Mouse (Mus musculus): ENCODE results near the gene Hoxb9. TPM values are rescaled to one million over a fixed set of nuclear protein-coding genes. Genes with fewer than 3 reads are reported as not detected.

Hoxb9 gene
- polyA plus RNA-seq, 1 experiment from 2014 or later = 22.4 TPM

DNA sequence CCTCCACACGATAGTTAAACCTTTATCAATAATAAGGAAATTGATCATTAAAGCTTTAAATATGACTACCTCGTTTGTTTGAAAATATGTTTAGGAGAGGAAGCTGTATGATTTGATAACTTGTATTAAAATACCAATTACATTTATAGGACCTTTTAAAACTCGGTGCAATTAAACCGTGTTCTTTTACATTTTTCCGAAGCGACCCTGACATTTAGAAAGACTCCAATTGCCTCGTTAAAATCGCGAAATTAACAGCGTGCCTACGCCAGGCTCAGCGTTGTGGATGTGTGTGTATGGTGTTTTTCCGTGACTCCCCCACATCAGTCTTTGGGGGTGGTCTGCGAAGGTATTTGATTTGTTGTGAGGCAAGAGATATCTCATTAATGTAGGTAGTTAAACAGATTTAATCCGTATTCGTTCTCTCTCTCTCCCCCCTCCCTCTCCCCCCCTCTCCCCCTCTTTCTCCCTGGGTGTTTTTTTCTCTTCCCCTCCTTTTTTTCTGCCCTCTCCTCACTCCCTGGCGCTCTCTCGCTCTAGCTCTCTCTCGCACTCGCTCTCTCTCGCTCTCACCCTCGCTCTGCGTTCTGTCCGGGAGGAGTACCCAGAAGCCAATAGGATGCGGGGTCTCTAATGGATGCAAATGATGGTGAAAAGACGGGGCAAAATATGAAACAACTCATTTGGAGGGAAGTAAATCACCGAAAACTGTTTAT, 10.8 kb downstream of the Hoxb9 start, which contains the start of gene Hoxb8:
TSS of gene Hoxb8 (plus strand) at position 51 of the 716 bp plus-strand sequence.
- H3K9ac ChIP-seq = peak within 1 kb of the TSS; percentile 63; the same call in 1 of the 2 replicates
- peak within 1 kb of the TSS; percentile 46 for H3K4me2 ChIP-seq (replicated peaks)
- H3K27me3 ChIP-seq (ENCODE audit: control insufficient read depth, insufficient read depth, low read length) = peaks cover 89% of the 10 kb centered on the region
- peak within 1 kb of the TSS; percentile 39 for H3K4me3 ChIP-seq (replicated peaks; ENCODE audit: low read length)
- H3K9me3 ChIP-seq (ENCODE audit: control insufficient read depth, low read length) = no peaks in the 10 kb centered on the region
- H3K36me3 ChIP-seq (replicated peaks; ENCODE audit: control insufficient read depth, insufficient read depth) = no peaks in the 10 kb centered on the region
- ATAC-seq (ENCODE audit: low FRiP score) (no peak), DNase-seq (ENCODE audit: low spot score) (no peak)
- peak within 1 kb of the TSS; percentile 69 for H3K27ac ChIP-seq
- 1% methylated on average over 27 of the region's 27 CpGs for WGBS
- no peaks in the 10 kb centered on the region for H3K4me1 ChIP-seq (replicated peaks; ENCODE audit: control insufficient read depth, insufficient read depth, low read length)

DNA sequence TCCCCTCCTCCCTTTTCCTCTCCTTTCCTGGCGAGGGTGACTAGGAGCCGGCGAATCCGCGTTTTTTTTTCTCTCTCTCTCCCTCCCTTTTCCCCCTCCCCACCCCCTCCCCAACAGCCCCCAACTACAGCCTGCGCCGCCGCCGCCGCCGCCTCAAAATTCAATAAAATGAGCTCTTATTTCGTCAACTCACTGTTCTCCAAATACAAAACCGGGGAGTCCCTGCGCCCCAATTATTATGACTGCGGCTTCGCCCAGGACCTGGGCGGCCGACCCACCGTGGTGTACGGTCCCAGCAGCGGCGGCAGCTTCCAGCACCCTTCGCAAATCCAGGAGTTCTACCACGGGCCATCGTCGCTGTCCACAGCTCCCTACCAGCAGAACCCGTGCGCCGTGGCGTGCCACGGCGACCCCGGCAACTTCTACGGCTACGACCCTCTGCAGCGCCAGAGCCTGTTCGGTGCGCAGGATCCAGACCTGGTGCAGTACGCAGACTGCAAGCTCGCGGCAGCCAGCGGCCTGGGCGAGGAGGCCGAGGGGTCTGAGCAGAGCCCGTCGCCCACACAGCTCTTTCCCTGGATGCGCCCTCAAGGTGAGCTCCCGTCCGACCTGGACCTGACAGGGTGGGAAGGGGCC, 11.7 kb downstream of the Hoxb9 start:
- Histone ChIP-seq H3K36me3 (replicated peaks; ENCODE audit: control insufficient read depth, insufficient read depth) (no peaks in the 10 kb centered on the region), H3K9ac (peak overlapping the region; percentile 63), H3K4me3 (replicated peaks; ENCODE audit: low read length) (peak overlapping the region; percentile 39), H3K27ac (peak overlapping the region; percentile 69), H3K4me1 (replicated peaks; ENCODE audit: control insufficient read depth, insufficient read depth, low read length) (no peaks in the 10 kb centered on the region), H3K4me2 (replicated peaks) (peak overlapping the region; percentile 46; the same call in 1 of the 2 replicates), H3K27me3 (ENCODE audit: control insufficient read depth, insufficient read depth, low read length) (peaks cover 89% of the 10 kb centered on the region), H3K9me3 (ENCODE audit: control insufficient read depth, low read length) (no peaks in the 10 kb centered on the region)
- WGBS = under 1% methylated on average over 49 of the region's 49 CpGs
- DNase-seq (ENCODE audit: low spot score) (no peak), ATAC-seq (ENCODE audit: low FRiP score) (no peak)

DNA sequence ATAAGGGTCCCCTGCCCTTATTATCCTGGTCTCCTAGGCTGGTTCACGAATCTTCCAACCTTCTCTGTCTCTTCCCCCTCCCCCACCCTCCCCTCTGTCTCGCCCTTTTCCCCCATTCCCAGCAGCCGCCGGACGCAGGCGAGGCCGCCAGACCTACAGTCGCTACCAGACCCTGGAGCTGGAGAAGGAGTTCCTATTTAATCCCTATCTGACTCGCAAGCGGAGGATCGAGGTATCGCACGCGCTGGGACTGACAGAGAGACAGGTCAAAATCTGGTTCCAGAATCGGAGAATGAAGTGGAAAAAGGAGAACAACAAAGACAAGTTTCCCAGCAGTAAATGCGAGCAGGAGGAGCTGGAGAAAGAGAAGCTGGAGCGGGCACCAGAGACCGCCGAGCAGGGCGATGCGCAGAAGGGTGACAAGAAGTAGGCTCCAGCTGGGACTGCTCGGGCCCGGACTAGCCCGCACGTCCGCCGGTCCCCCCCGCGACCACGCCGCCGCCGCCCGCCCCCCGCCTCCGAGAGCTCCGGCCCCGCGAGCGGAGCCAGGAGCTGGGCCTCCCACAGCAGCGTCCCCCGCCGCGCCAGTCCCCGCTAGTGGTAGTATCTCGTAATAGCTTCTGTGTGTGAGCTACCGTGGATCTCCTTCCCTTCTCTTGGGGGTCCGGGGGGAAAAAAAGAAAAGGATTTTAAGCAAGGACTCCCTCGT, 12.9 kb downstream of the Hoxb9 start:
- Histone ChIP-seq H3K9ac (peak overlapping the region; percentile 63), H3K27ac (peak overlapping the region; percentile 69), H3K9me3 (ENCODE audit: control insufficient read depth, low read length) (no peaks in the 10 kb centered on the region), H3K4me1 (replicated peaks; ENCODE audit: control insufficient read depth, insufficient read depth, low read length) (no peaks in the 10 kb centered on the region), H3K27me3 (ENCODE audit: control insufficient read depth, insufficient read depth, low read length) (peaks cover 89% of the 10 kb centered on the region), H3K4me2 (replicated peaks) (peak overlapping the region; percentile 46), H3K4me3 (replicated peaks; ENCODE audit: low read length) (peak overlapping the region; percentile 39), H3K36me3 (replicated peaks; ENCODE audit: control insufficient read depth, insufficient read depth) (no peaks in the 10 kb centered on the region)
- DNase-seq (ENCODE audit: low spot score) (no peak), ATAC-seq (ENCODE audit: low FRiP score) (no peak)
- under 1% methylated on average over 42 of the region's 49 CpGs for WGBS

DNA sequence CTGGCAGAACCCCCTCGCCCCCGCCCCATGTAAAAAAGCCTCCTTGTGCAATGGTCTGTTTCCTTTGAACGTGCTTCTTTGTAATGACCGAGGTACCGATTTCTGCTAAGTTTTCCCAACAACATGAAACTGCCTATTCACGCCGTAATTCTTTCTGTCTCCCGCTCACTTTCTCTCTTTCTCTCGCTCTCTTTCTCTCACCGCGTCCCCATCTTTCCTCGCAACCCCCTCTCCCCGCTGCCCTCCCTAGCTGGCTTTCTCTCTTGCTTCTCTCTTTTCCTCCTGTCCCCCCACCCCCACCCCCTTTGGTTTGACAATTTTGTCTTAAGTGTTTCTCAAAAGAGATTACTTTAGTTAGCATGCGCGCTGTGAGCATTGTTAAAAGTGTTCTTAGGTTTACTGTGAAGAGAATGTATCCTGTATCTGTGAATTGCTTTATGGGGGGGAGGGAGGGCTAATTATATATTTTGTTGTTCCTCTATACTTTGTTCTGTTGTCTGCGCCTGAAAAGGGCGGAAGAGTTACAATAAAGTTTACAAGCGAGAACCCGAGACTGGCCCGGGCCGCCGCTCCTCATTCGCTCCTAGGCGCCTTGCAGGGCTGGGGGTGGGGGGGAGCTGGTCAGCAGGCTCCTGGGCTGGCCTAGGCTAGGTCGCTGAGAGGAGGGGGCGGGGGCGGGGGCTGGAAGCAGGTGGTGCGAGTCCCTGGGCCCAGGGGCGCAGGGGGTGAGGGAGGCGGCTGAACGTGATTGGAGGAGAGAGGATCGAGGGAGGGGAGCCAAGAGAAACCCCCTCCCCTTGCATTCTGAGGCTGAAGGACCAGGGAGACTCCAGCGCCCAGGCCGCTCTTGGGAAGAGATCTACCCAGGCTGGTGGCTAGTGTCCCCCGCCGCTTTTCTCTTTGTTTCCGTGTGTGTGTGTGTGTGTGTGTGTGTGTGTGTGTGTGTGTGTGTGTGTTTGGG, 13.8 kb downstream of the Hoxb9 start:
- Histone ChIP-seq H3K36me3 (replicated peaks; ENCODE audit: control insufficient read depth, insufficient read depth) (no peaks in the 10 kb centered on the region), H3K9me3 (ENCODE audit: control insufficient read depth, low read length) (no peaks in the 10 kb centered on the region), H3K27me3 (ENCODE audit: control insufficient read depth, insufficient read depth, low read length) (peaks cover 89% of the 10 kb centered on the region), H3K9ac (peak overlapping the region; percentile 63), H3K4me1 (replicated peaks; ENCODE audit: control insufficient read depth, insufficient read depth, low read length) (no peaks in the 10 kb centered on the region), H3K4me3 (replicated peaks; ENCODE audit: low read length) (peak overlapping the region; percentile 39), H3K4me2 (replicated peaks) (peak overlapping the region; percentile 46), H3K27ac (peak overlapping the region; percentile 69)
- ATAC-seq (ENCODE audit: low FRiP score) (0 out of 2 replicates have a peak, but pooled peaks have one; percentile 59), DNase-seq (ENCODE audit: low spot score) (no peak)
- WGBS = 2% methylated on average over 32 of the region's 37 CpGs

DNA sequence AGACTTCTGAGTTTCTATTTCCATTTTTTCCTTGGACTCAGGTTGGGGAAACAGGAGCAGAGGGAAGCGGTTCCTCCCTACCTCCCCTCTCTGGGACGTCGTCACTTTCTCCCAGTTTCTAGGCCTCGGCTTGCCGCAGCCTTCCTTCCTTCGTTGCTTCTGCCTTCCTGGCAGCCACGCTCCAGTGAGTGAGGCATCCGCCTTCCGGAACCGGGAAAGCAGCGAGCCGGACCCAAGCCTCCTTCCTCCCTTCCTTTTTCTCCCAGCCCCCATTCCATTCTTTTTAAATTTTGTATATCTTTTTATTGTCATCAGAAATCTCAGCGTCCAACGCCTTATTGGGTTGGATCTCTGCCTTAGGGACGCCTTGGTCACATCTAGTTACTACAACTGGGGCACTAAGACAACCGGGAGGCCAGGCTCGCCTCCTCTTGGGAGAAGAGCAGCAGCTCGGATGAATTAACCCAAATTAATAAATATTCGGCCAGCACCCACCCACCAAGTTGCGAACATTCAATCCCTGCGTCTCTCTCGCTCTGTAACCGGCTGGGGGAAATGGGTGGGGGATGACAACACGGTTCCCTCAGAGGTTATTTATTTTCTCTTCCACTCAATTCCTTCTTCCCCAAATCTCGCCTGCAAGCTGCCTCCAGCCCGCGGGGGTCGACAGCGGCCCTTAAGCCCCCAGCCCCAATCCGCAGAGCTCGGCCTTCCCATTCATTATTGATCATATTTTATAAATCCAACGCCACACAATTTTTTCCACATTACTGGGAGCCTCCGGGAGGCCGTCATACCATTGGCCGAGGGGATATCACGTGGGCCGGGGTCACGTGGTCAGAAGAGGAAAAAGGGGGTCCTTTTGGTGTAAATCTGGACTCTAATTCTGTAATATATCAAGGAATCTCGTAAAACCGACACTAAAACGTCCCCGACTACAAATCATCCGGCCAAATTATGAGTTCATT, 14.8 kb downstream of the Hoxb9 start, which contains the start of gene Hoxb7:
TSS of gene Hoxb7 (plus strand) at position 853 of the 968 bp plus-strand sequence.
- DNase-seq (ENCODE audit: low spot score) (no peak), ATAC-seq (ENCODE audit: low FRiP score) (no peak)
- peak within 1 kb of the TSS; percentile 63 for H3K9ac ChIP-seq
- H3K9me3 ChIP-seq (ENCODE audit: control insufficient read depth, low read length) = no peaks in the 10 kb centered on the region
- peak within 1 kb of the TSS; percentile 39 for H3K4me3 ChIP-seq (replicated peaks; ENCODE audit: low read length)
- peak within 1 kb of the TSS; percentile 69 for H3K27ac ChIP-seq
- WGBS = 2% methylated on average over 43 of the region's 43 CpGs
- peaks cover 89% of the 10 kb centered on the region for H3K27me3 ChIP-seq (ENCODE audit: control insufficient read depth, insufficient read depth, low read length)
- peak within 1 kb of the TSS; percentile 46 for H3K4me2 ChIP-seq (replicated peaks)
- no peaks in the 10 kb centered on the region for H3K36me3 ChIP-seq (replicated peaks; ENCODE audit: control insufficient read depth, insufficient read depth)
- no peaks in the 10 kb centered on the region for H3K4me1 ChIP-seq (replicated peaks; ENCODE audit: control insufficient read depth, insufficient read depth, low read length)

DNA sequence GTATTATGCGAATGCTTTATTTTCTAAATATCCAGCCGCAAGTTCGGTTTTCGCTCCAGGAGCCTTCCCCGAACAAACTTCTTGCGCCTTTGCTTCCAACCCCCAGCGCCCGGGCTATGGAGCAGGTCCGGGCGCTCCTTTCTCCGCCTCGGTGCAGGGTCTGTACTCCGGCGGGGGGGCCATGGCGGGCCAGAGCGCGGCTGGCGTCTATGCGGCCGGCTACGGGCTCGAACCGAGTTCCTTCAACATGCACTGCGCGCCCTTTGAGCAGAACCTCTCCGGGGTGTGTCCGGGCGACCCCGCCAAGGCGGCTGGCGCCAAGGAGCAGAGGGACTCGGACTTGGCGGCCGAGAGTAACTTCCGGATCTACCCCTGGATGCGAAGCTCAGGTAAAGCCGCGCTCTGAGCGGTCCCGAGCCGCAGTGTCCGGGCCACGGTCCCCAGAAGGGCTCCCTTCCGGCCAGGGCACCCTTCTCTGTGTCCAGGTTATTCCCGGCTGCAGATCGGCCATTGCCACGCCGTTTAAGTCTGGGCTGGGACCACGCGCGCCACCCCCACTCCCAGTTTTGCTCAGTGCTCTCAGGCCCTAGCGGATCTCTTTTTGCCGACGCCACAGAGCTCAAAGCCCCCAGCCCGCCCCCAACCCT, 15.6 kb downstream of the Hoxb9 start:
- no peak for DNase-seq (ENCODE audit: low spot score)
- peak overlapping the region; percentile 63 for H3K9ac ChIP-seq
- no peaks in the 10 kb centered on the region for H3K9me3 ChIP-seq (ENCODE audit: control insufficient read depth, low read length)
- 1% methylated on average over 55 of the region's 55 CpGs for WGBS
- H3K4me1 ChIP-seq (replicated peaks; ENCODE audit: control insufficient read depth, insufficient read depth, low read length) = no peaks in the 10 kb centered on the region
- peak overlapping the region; percentile 39 for H3K4me3 ChIP-seq (replicated peaks; ENCODE audit: low read length)
- peak overlapping the region; percentile 69 for H3K27ac ChIP-seq
- H3K36me3 ChIP-seq (replicated peaks; ENCODE audit: control insufficient read depth, insufficient read depth) = no peaks in the 10 kb centered on the region
- H3K4me2 ChIP-seq (replicated peaks) = peak overlapping the region; percentile 46
- no peak for ATAC-seq (ENCODE audit: low FRiP score)
- peaks cover 90% of the 10 kb centered on the region for H3K27me3 ChIP-seq (ENCODE audit: control insufficient read depth, insufficient read depth, low read length)

DNA sequence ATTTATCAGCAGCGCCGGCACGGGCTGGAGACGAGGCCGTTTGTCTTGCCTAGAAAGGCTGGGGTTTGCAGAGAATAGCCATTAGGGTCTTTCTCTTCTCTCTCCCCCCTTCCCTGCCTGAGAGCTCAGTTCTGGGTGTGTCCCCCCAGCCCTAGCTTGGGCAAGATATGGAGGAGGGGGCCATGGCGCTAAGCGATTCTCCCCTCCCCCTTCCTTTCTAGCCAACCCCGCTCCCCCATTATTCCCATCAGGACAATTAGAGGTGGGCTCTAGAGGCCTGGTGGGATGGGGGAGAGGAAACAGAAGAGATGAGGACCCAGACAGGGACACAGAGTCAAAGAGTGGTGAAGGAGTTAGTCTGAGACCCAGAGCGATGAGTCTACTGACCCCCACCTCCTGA, 16.2 kb downstream of the Hoxb9 start:
- Histone ChIP-seq H3K9ac (peak overlapping the region; percentile 63), H3K27ac (peak overlapping the region; percentile 69), H3K36me3 (replicated peaks; ENCODE audit: control insufficient read depth, insufficient read depth) (no peaks in the 10 kb centered on the region), H3K27me3 (ENCODE audit: control insufficient read depth, insufficient read depth, low read length) (peaks cover 95% of the 10 kb centered on the region), H3K4me3 (replicated peaks; ENCODE audit: low read length) (peak overlapping the region; percentile 39), H3K4me1 (replicated peaks; ENCODE audit: control insufficient read depth, insufficient read depth, low read length) (no peaks in the 10 kb centered on the region), H3K4me2 (replicated peaks) (peak overlapping the region; percentile 46), H3K9me3 (ENCODE audit: control insufficient read depth, low read length) (no peaks in the 10 kb centered on the region)
- peak; percentile 53; the same call in 1 of the 2 replicates for ATAC-seq (ENCODE audit: low FRiP score)
- DNase-seq (ENCODE audit: low spot score) = no peak
- WGBS = 0% methylated on average over 9 of the region's 9 CpGs
